Mouse (Mus musculus): ENCODE data around the gene Gm28041. TPM values are rescaled to one million over a fixed set of nuclear protein-coding genes. Genes with fewer than 3 reads are reported as not detected.

The Gm28041 gene
- polyA plus RNA-seq, 1 experiment from 2014 or later, result not detected

Other genes starting within 250 kb of the Gm28041 start
- 6.8 and 6.9 TPM in 2 replicates for gene Rsl1, start 202.6 kb downstream of the Gm28041 start, polyA plus RNA-seq (2015; fragmentation: Nextera tagmentation; extraction: Ambion mirVana)
- gene Zfp455, start 181.2 kb downstream of the Gm28041 start, polyA plus RNA-seq (2015; fragmentation: Nextera tagmentation; extraction: Ambion mirVana), result 1.2 and 1.4 TPM in 2 replicates
- 1.2 and 1.5 TPM in 2 replicates for gene Zfp458, start 97.3 kb downstream of the Gm28041 start, polyA plus RNA-seq (2015; fragmentation: Nextera tagmentation; extraction: Ambion mirVana)
- gene Zfp457, start 69.2 kb downstream of the Gm28041 start, polyA plus RNA-seq (2015; fragmentation: Nextera tagmentation; extraction: Ambion mirVana), result 0.69 and 1.4 TPM in 2 replicates
- 2.0 and 2.4 TPM in 2 replicates for gene Zfp595, start 43.2 kb downstream of the Gm28041 start, polyA plus RNA-seq (2015; fragmentation: Nextera tagmentation; extraction: Ambion mirVana)
- gene Gm28044, start 15.2 kb downstream of the Gm28041 start, polyA plus RNA-seq (2015; fragmentation: Nextera tagmentation; extraction: Ambion mirVana), result 0.28 and 0.95 TPM in 2 replicates
- gene Zfp953, start 15.1 kb downstream of the Gm28041 start, polyA plus RNA-seq (2015; fragmentation: Nextera tagmentation; extraction: Ambion mirVana), result 0.77 and 1.0 TPM in 2 replicates
- gene Zfp456, start 77 bp upstream of the Gm28041 start, polyA plus RNA-seq (2015; fragmentation: Nextera tagmentation; extraction: Ambion mirVana), result 1.5 and 1.9 TPM in 2 replicates
- 6.7 and 7.3 TPM in 2 replicates for gene Zfp429, start 24.1 kb upstream of the Gm28041 start, polyA plus RNA-seq (2015; fragmentation: Nextera tagmentation; extraction: Ambion mirVana)
- gene Zfp459, start 45.7 kb upstream of the Gm28041 start, polyA plus RNA-seq (2015; fragmentation: Nextera tagmentation; extraction: Ambion mirVana), result 1.7 and 2.3 TPM in 2 replicates
- 7.5 TPM in 2 replicates for gene Zfp874a, start 75.9 kb upstream of the Gm28041 start, polyA plus RNA-seq (2015; fragmentation: Nextera tagmentation; extraction: Ambion mirVana)
- gene Zfp874b, start 108.5 kb upstream of the Gm28041 start, polyA plus RNA-seq (2015; fragmentation: Nextera tagmentation; extraction: Ambion mirVana), result 1.7 and 1.9 TPM in 2 replicates
- 8.3 and 9.8 TPM in 2 replicates for gene Zfp58, start 124.8 kb upstream of the Gm28041 start, polyA plus RNA-seq (2015; fragmentation: Nextera tagmentation; extraction: Ambion mirVana)
- gene Gm26965, start 150.4 kb upstream of the Gm28041 start, polyA plus RNA-seq (2015; fragmentation: Nextera tagmentation; extraction: Ambion mirVana), result not detected in 2 replicates
- 17.9 and 19.3 TPM in 2 replicates for gene Zfp87, start 150.4 kb upstream of the Gm28041 start, polyA plus RNA-seq (2015; fragmentation: Nextera tagmentation; extraction: Ambion mirVana)
- 9.2 and 9.7 TPM in 2 replicates for gene Zfp748, start 178.1 kb upstream of the Gm28041 start, polyA plus RNA-seq (2015; fragmentation: Nextera tagmentation; extraction: Ambion mirVana)
- gene Zfp729b, start 234.0 kb upstream of the Gm28041 start, polyA plus RNA-seq (2015; fragmentation: Nextera tagmentation; extraction: Ambion mirVana), result 3.1 and 3.3 TPM in 2 replicates

Measured in intestine, embryonic 16.5 days (tissue).